Mouse (Mus musculus) midbrain, postnatal 0 days (tissue): ENCODE results near the gene Adam17. TPM values are rescaled to one million over a fixed set of nuclear protein-coding genes. Genes with fewer than 3 reads are reported as not detected.
"Not testable (repeated sequence)": the region's sequence is repeated elsewhere in the genome, so short reads cannot be mapped to it uniquely, and the experiment has no call there.

Experiments used
- ATAC-seq: fragments of 200-750 bp; cut with Nextera tagmentation; 2 replicates; pipeline ENCODE4 v1.8.0; 2017; ENCODE audit warnings: moderate number of reproducible peaks, mild to moderate bottlenecking, moderate TSS enrichment, moderate library complexity; ENCODE audit not compliant: low FRiP score
- DNase-seq: peaks from one replicate; pipeline ENCODE4 v3.0.0-alpha.2; 2015; ENCODE audit warnings: low spot score
- H3K27ac ChIP-seq: fragments of 300-500 bp; sonication (generic); 2 replicates; pipeline ENCODE4 v1.5.1; 2014; ENCODE audit warnings: low read depth, mild to moderate bottlenecking, low read length, mixed read lengths
- H3K27me3 ChIP-seq: fragments of 300-500 bp; sonication (generic); 2 replicates; pipeline ENCODE4 v1.6.1; 2014; ENCODE audit warnings: low read length, control low read depth, mixed read lengths; ENCODE audit not compliant: insufficient read depth
- H3K36me3 ChIP-seq: fragments of 300-500 bp; sonication (generic); 2 replicates; pipeline ENCODE4 v1.6.1; 2014; ENCODE audit warnings: low read length, control low read depth, mixed read lengths; ENCODE audit not compliant: insufficient read depth
- H3K4me1 ChIP-seq: fragments of 300-500 bp; sonication (generic); 2 replicates; pipeline ENCODE4 v1.6.1; 2014; ENCODE audit warnings: mild to moderate bottlenecking, control low read depth, antibody characterized with exemption, low read length, mixed read lengths; ENCODE audit not compliant: insufficient read depth
- H3K4me2 ChIP-seq: fragments of 300-500 bp; sonication (generic); 2 replicates; pipeline ENCODE4 v1.6.1; 2014; ENCODE audit warnings: low read depth, mild to moderate bottlenecking, low read length, mixed read lengths; ENCODE audit not compliant: poor library complexity, severe bottlenecking
- H3K4me3 ChIP-seq: fragments of 300-500 bp; sonication (generic); 2 replicates; pipeline ENCODE4 v1.5.1; 2014; ENCODE audit warnings: low read depth, mild to moderate bottlenecking, low read length, moderate library complexity
- H3K9ac ChIP-seq: fragments of 300-500 bp; sonication (generic); replicated peaks from 2 replicates; pipeline ENCODE4 v1.6.1; 2014; ENCODE audit warnings: mild to moderate bottlenecking, low read length, moderate library complexity, mixed read lengths; ENCODE audit not compliant: poor library complexity, severe bottlenecking
- H3K9me3 ChIP-seq: fragments of 300-500 bp; sonication (generic); 2 replicates; pipeline ENCODE4 v1.6.1; 2016; ENCODE audit warnings: low read length, control low read depth
- CTCF ChIP-seq: IDR thresholded peaks from 2 replicates; pipeline ENCODE4 v1.5.1; 2016; ENCODE audit warnings: antibody characterized with exemption, mild to moderate bottlenecking
- WGBS: fragments of 180-500 bp; shearing (Covaris S2); extraction: QIAGEN DNeasy Blood & Tissue Kit; methylation state at CpG from one replicate; pipeline ENCODE4 v1.1.7; 2014; 5-methylcytosine and 5-hydroxymethylcytosine counted together
- polyA plus RNA-seq: library from polyadenylated mRNA; unstranded; fragments of >200 nt; fragmentation: Nextera tagmentation; extraction: Ambion mirVana; gene quantifications from 2 replicates; pipeline ENCODE4 v1.2.1, GENCODE M21; 2015
- total RNA-seq: library from RNA; depleted of rRNA; stranded (reverse); fragments of >200 nt; gene quantifications from 2 replicates; pipeline ENCODE4 v1.2.3, GENCODE M21; 2014

Adam17 gene
- total and polyA plus RNA-seq, 2 experiments from 2014 or later: 10.3 to 17.0 TPM

DNA sequence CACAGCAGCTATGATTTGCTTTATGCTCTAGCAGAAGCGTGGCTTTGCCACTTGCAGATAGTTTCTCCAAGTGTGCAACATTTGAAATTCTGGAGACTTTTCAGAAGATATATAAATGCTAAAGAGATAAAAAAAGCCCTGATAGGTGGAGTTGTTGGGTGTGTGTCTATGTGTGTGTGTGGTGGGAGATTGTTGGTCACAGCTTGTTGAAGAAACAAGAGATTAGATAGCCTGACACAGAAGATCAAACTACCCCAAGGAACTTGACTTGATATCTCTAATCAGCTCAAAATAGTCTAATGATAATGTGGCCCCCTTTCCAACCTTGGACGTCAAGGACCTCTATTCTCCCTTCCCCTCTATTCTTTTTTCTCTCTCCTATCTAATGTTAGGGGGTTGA is 37.2 kb upstream of the Adam17 start:
- H3K36me3 ChIP-seq: peaks cover 11% of the 10 kb centered on the region
- DNase-seq: no peak
- H3K4me2 ChIP-seq: no peak overlapping the region
- H3K27me3 ChIP-seq: no peaks in the 10 kb centered on the region
- no peak overlapping the region for H3K9ac ChIP-seq
- peaks cover 4% of the 10 kb centered on the region; the same call in 1 of the 2 replicates for H3K4me1 ChIP-seq
- WGBS: 99% methylated on average over 2 of the region's 2 CpGs
- no peak for ATAC-seq
- no peak for TF ChIP-seq CTCF
- no peaks in the 10 kb centered on the region for H3K9me3 ChIP-seq
- no peak overlapping the region for H3K4me3 ChIP-seq
- no peak overlapping the region for H3K27ac ChIP-seq

DNA sequence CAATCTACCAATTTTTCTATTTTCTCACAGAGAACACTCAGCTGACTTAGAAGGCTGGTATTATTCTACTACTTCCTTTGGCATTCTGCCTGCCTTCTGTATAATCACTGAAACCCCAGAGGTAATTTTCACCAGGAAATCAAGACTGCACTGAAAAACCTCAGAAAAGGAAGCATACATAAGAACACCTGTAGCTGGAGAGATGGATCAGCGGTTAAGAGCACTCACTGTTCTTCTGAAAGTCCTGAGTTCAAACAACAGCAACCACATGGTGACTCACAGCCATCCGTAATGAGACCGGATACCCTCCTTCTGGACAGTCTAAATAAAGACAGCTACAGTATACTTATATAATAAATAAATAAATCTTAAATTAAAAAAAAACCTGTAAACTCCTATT is 36.2 kb upstream of the Adam17 start:
- Histone ChIP-seq H3K9ac (no peak overlapping the region), H3K27me3 (no peaks in the 10 kb centered on the region), H3K27ac (no peak overlapping the region), H3K9me3 (no peaks in the 10 kb centered on the region), H3K4me1 (no peaks in the 10 kb centered on the region; the same call in 1 of the 2 replicates), H3K4me3 (no peak overlapping the region), H3K36me3 (peaks cover 11% of the 10 kb centered on the region), H3K4me2 (no peak overlapping the region)
- TF ChIP-seq CTCF: no peak
- no peak for DNase-seq
- ATAC-seq: no peak
- 98% methylated on average over 3 of the region's 3 CpGs for WGBS

DNA sequence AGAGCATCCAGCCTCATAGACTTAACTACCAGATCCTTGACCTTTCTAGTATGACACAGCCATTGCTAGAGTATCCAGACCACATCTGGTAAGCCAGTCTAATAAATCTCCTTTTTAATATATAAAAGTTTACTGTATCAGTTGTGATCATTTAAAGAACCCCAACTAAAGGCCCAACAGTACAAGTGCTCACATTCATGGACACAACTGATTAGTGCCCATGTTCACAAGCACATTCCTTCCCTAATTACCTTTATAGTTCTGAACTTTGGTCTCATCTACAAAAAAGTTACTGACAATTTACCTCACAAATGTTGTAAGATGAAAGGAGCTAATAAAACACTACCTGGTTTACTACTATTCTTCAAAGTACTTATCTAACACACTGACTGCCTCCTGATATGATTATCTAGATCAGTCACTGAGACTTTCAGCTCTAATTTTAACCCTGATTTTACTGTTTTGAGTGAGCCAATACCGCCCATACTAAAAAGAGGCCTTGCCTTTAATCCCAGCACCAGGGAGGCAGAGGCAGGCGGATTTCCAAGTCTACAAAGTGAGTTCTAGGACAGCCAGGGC is 35.4 kb upstream of the Adam17 start:
- Histone ChIP-seq H3K4me3 (no peak overlapping the region), H3K27me3 (no peaks in the 10 kb centered on the region), H3K27ac (no peak overlapping the region), H3K4me2 (no peak overlapping the region), H3K9ac (no peak overlapping the region), H3K4me1 (no peaks in the 10 kb centered on the region), H3K9me3 (no peaks in the 10 kb centered on the region), H3K36me3 (peaks cover 11% of the 10 kb centered on the region)
- TF ChIP-seq CTCF: no peak
- no peak for ATAC-seq
- WGBS: 99% methylated on average over 2 of the region's 2 CpGs
- no peak for DNase-seq

DNA sequence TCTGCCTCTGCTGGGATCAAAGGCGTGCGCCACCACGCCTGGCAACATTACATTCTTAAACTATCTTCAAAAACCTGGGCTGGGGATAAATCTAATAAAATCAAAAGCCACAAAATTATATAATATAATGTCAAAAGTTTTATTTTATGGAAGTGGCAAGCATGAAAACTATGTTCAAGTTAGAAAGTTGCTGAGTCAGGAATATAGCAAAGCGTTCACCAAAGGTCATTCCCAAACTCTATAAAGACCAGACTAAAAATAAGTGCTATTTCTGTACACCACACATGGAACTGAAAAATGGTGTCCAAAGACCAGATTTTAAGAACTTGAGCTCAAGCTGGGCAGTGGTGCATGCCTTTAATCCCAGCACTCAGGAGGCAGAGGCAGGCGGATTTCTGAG is 29.3 kb upstream of the Adam17 start:
- H3K27ac ChIP-seq: no peak overlapping the region
- TF ChIP-seq CTCF: no peak
- H3K9ac ChIP-seq: no peak overlapping the region
- over 99% methylated on average over 5 of the region's 5 CpGs for WGBS
- H3K4me1 ChIP-seq: no peaks in the 10 kb centered on the region
- H3K4me2 ChIP-seq: no peak overlapping the region
- no peaks in the 10 kb centered on the region for H3K27me3 ChIP-seq
- DNase-seq (no peak), ATAC-seq (no peak)
- no peak overlapping the region for H3K4me3 ChIP-seq
- peaks cover 10% of the 10 kb centered on the region; the same call in 1 of the 2 replicates for H3K36me3 ChIP-seq
- H3K9me3 ChIP-seq: no peaks in the 10 kb centered on the region

DNA sequence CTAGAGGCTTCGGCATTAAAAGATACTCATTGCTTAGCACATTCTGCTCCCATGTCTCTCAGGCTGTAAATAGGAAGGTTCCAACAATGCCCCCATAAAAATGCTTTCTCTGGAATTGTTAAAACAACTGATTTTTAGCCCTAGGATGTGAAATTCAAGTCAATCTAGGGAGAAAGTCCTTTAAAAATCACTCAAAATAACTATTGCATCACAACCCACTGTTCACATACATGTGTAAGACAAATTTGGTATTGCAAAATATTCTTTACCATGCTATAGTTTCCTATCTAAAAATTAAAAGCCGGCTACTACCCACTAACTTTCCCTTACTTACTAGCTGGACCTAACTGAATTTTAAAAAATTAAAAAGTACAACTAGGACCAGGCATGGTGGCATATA is 12.8 kb upstream of the Adam17 start:
- no peak for ATAC-seq
- Histone ChIP-seq H3K4me3 (no peak overlapping the region), H3K9me3 (no peaks in the 10 kb centered on the region), H3K27ac (no peak overlapping the region), H3K4me1 (no peaks in the 10 kb centered on the region), H3K36me3 (peaks cover 7% of the 10 kb centered on the region; the same call in 1 of the 2 replicates), H3K4me2 (no peak overlapping the region), H3K9ac (no peak overlapping the region), H3K27me3 (no peaks in the 10 kb centered on the region)
- 97% methylated on average over 2 of the region's 2 CpGs for WGBS
- TF ChIP-seq CTCF: no peak
- DNase-seq: no peak

DNA sequence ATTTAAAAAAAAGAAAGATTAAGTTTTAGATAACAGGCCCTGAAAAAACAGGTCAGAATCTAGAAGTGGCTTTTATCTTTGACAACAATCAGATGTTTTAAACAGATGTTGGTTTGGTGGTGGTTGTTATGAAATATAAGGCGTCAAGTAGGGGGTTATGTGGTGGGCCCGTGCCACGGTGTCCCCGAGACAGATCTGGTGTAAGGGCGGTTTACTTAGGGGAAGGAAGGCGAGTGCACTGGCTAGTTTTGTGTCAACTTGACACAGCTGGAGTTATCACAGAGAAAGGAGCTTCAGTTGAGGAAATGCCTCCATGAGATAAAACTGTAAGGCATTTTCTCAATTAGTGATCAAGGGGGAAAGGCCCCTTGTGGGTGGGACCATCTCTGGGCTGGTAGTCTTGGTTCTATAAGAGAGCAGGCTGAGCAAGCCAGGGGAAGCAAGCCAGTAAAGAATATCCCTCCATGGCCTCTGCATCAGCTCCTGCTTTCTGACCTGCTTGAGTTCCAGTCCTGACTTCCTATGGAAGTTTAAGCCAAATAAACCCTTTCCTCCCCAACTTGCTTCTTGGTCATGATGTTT is 5.4 kb upstream of the Adam17 start:
- H3K4me2 ChIP-seq, H3K27ac ChIP-seq, H3K9ac ChIP-seq, ATAC-seq, H3K36me3 ChIP-seq, H3K4me3 ChIP-seq, DNase-seq, H3K4me1 ChIP-seq, H3K27me3 ChIP-seq, H3K9me3 ChIP-seq: not testable (repeated sequence)
- 82% methylated on average over 6 of the region's 6 CpGs for WGBS
